Mouse (Mus musculus) G1E-ER4 (cell line): ENCODE data around the gene Rasgef1b. TPM values are rescaled to one million over a fixed set of nuclear protein-coding genes. Genes with fewer than 3 reads are reported as not detected.

Experiments
- GATA1 ChIP-seq: IDR thresholded peaks from one replicate; pipeline ENCODE4 v1.8.0; 2012; ENCODE audit warnings: low read length, inconsistent platforms
- polyA plus RNA-seq: library from polyadenylated mRNA; stranded (reverse); fragments of >175 nt; gene quantifications from 2 replicates; pipeline ENCODE4 v1.2.3, GENCODE M21; 2012

Rasgef1b gene
- polyA plus RNA-seq, 1 experiment: not detected

- TF ChIP-seq GATA1: no peak
These were observed 186.7 kb downstream of the Rasgef1b start for GRCm38 (mm10) chr5:99541999-99542765.

- TF ChIP-seq GATA1: no peak
These were observed 187.5 kb downstream of the Rasgef1b start for GRCm38 (mm10) chr5:99541321-99541895.

GRCm38 (mm10) chr5:99533416-99533815 lies 195.4 kb downstream of the Rasgef1b start:
- TF ChIP-seq GATA1: no peak

GRCm38 (mm10) chr5:99526797-99527201 lies 202.1 kb downstream of the Rasgef1b start:
- TF ChIP-seq GATA1: no peak

GRCm38 (mm10) chr5:99525649-99526048 lies 203.2 kb downstream of the Rasgef1b start:
- no peak for TF ChIP-seq GATA1

- TF ChIP-seq GATA1: no peak
These were observed 206.1 kb downstream of the Rasgef1b start for GRCm38 (mm10) chr5:99522571-99523269.

GRCm38 (mm10) chr5:99521411-99521810 lies 207.5 kb downstream of the Rasgef1b start:
- TF ChIP-seq GATA1: no peak

GRCm38 (mm10) chr5:99519556-99519955 lies 209.3 kb downstream of the Rasgef1b start:
- no peak for TF ChIP-seq GATA1

- no peak for TF ChIP-seq GATA1
These were observed 209.8 kb downstream of the Rasgef1b start for GRCm38 (mm10) chr5:99519023-99519422.

GRCm38 (mm10) chr5:99516207-99516606 lies 212.7 kb downstream of the Rasgef1b start:
- TF ChIP-seq GATA1: no peak

- TF ChIP-seq GATA1: no peak
These were observed 213.1 kb downstream of the Rasgef1b start for GRCm38 (mm10) chr5:99515764-99516163.

GRCm38 (mm10) chr5:99513209-99513880 lies 215.5 kb downstream of the Rasgef1b start:
- TF ChIP-seq GATA1: no peak

GRCm38 (mm10) chr5:99511081-99511480 lies 217.8 kb downstream of the Rasgef1b start:
- TF ChIP-seq GATA1: no peak

GRCm38 (mm10) chr5:99506109-99506508 lies 222.8 kb downstream of the Rasgef1b start:
- no peak for TF ChIP-seq GATA1

- no peak for TF ChIP-seq GATA1
These were observed 224.5 kb downstream of the Rasgef1b start for GRCm38 (mm10) chr5:99504349-99504830.

GRCm38 (mm10) chr5:99502681-99503080 lies 226.2 kb downstream of the Rasgef1b start:
- TF ChIP-seq GATA1: no peak
